Mouse (Mus musculus) lung, embryonic 16.5 days (tissue): Measurements from ENCODE around the gene Insl5. TPM values are rescaled to one million over a fixed set of nuclear protein-coding genes. Genes with fewer than 3 reads are reported as not detected.

ENCODE experiments used
- ATAC-seq: fragments of 200-750 bp; cut with Nextera tagmentation; 2 replicates; pipeline ENCODE4 v1.8.0; 2017; ENCODE audit warnings: low read depth, mild to moderate bottlenecking, moderate library complexity
- H3K27ac ChIP-seq: fragments of 300-500 bp; sonication (generic); 2 replicates; pipeline ENCODE4 v1.5.1; 2014; ENCODE audit warnings: mild to moderate bottlenecking, control low read depth, low read length
- H3K27me3 ChIP-seq: fragments of 300-500 bp; sonication (generic); 2 replicates; pipeline ENCODE4 v1.6.1; 2014; ENCODE audit warnings: low read depth, low read length, mixed read lengths; ENCODE audit not compliant: control insufficient read depth, insufficient read depth
- H3K36me3 ChIP-seq: fragments of 300-500 bp; sonication (generic); 2 replicates; pipeline ENCODE4 v1.6.1; 2014; ENCODE audit warnings: low read length; ENCODE audit not compliant: control insufficient read depth, insufficient read depth
- H3K4me1 ChIP-seq: fragments of 300-500 bp; sonication (generic); replicated peaks from 2 replicates; pipeline ENCODE4 v1.6.1; 2014; ENCODE audit warnings: low read length, mixed read lengths; ENCODE audit not compliant: control insufficient read depth, insufficient read depth
- H3K4me2 ChIP-seq: fragments of 300-500 bp; sonication (generic); 2 replicates; pipeline ENCODE4 v1.6.1; 2014; ENCODE audit warnings: low read depth, low read length, control low read depth
- H3K4me3 ChIP-seq: fragments of 300-500 bp; sonication (generic); 2 replicates; pipeline ENCODE4 v1.5.1; 2014; ENCODE audit warnings: mild to moderate bottlenecking, low read length, control low read depth
- H3K9ac ChIP-seq: fragments of 300-500 bp; sonication (generic); 2 replicates; pipeline ENCODE4 v1.6.1; 2014; ENCODE audit warnings: low read length, control low read depth
- H3K9me3 ChIP-seq: fragments of 300-500 bp; sonication (generic); 2 replicates; pipeline ENCODE4 v1.6.1; 2016; ENCODE audit warnings: low read length; ENCODE audit not compliant: control insufficient read depth
- WGBS: fragments of 180-500 bp; shearing (Covaris S2); extraction: QIAGEN DNeasy Blood & Tissue Kit; methylation state at CpG from one replicate; pipeline ENCODE4 v1.1.7; 2014; 5-methylcytosine and 5-hydroxymethylcytosine counted together
- polyA plus RNA-seq: library from polyadenylated mRNA; unstranded; fragments of >200 nt; fragmentation: Nextera tagmentation; extraction: Ambion mirVana; gene quantifications from 2 replicates; pipeline ENCODE4 v1.2.1, GENCODE M21; 2015

The Insl5 gene
- polyA plus RNA-seq, 1 experiment from 2014 or later = not detected

DNA sequence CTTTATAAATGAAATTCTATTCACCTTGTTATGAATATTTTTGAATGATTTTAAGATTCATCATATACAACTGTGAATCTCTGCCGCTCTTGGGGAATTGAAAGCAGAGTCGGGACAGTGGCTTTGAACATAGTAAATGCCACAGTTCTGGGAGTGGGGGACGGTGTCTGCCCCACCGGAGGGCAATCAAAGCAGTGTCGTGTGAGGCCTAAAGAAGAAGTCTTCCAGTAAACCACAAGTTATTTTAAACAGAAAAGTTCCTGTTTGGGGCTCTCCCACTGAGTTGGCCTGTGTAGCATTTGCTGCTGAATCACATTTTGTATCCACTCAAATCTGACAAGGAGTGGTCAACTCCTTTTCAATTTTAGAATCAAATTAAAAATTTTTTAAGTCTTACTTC lies 55.5 kb downstream of the Insl5 start:
- Histone ChIP-seq H3K4me2 (no peak overlapping the region), H3K4me1 (no peaks in the 10 kb centered on the region), H3K9me3 (no peaks in the 10 kb centered on the region), H3K36me3 (no peaks in the 10 kb centered on the region), H3K27me3 (no peaks in the 10 kb centered on the region; the same call in 1 of the 2 replicates), H3K9ac (no peak overlapping the region), H3K27ac (no peak overlapping the region), H3K4me3 (no peak overlapping the region)
- WGBS = 67% methylated on average over 5 of the region's 5 CpGs
- ATAC-seq = no peak

DNA sequence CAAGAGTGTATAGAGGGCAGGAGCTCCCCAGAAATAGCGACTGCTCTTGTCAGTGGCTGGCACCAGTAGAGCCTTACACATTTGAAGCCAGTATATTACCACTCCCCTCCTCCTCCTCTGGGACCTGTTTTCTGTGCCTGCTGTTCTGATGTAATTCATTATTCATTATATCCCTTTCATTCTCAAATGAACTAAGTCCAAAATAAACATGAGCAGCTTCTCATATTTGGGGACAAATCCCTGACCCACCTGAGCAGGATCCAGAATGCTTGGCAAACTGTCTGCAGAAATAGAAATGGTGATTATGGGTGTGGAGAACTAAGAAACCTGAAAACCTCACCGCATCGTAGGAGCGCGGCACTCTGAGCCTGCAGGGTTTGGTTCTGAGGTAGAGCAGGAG lies 57.0 kb downstream of the Insl5 start:
- WGBS = 93% methylated on average over 5 of the region's 5 CpGs
- H3K9ac ChIP-seq = no peak overlapping the region
- H3K4me3 ChIP-seq = no peak overlapping the region

More for the DNA sequence above, 57.0 kb downstream of the Insl5 start:
- H3K4me2 ChIP-seq = no peak overlapping the region
- H3K36me3 ChIP-seq = no peaks in the 10 kb centered on the region
- no peak for ATAC-seq
- no peaks in the 10 kb centered on the region for H3K4me1 ChIP-seq
- no peaks in the 10 kb centered on the region for H3K9me3 ChIP-seq
- no peak overlapping the region for H3K27ac ChIP-seq
- H3K27me3 ChIP-seq = no peaks in the 10 kb centered on the region

Other genes starting within 250 kb of the Insl5 start
- gene Tctex1d1, start 48.2 kb downstream of the Insl5 start, polyA plus RNA-seq = 0.80 and 0.96 TPM in 2 replicates
- gene Mier1, start 87.5 kb upstream of the Insl5 start, polyA plus RNA-seq = 36.7 and 38.4 TPM in 2 replicates
- gene Wdr78, start 87.7 kb upstream of the Insl5 start, polyA plus RNA-seq = 5.0 and 7.6 TPM in 2 replicates
- 7.4 and 8.1 TPM in 2 replicates for gene Slc35d1, start 188.3 kb upstream of the Insl5 start, polyA plus RNA-seq